Mouse (Mus musculus) testis, postnatal 14 days (tissue): ENCODE results near the gene Mrgprg.

Experiments used
- DNase-seq: peaks from one replicate; pipeline ENCODE4 v3.0.0; 2021; ENCODE audit warnings: low spot score

The Mrgprg gene

GRCm38 (mm10) chr7:143755357-143756124, 11.3 kb downstream of the Mrgprg start:
- peak; percentile 76 for DNase-seq

- DNase-seq: no peak
Measured at GRCm38 (mm10) chr7:143753990-143754715, 12.6 kb downstream of the Mrgprg start.

- no peak for DNase-seq
Measured at GRCm38 (mm10) chr7:143752606-143753005, 14.2 kb downstream of the Mrgprg start.

GRCm38 (mm10) chr7:143752056-143752455, 14.7 kb downstream of the Mrgprg start:
- no peak for DNase-seq

- no peak for DNase-seq
Measured at GRCm38 (mm10) chr7:143751380-143751779, 15.4 kb downstream of the Mrgprg start.

GRCm38 (mm10) chr7:143749045-143749444, 17.7 kb downstream of the Mrgprg start:
- no peak for DNase-seq

- DNase-seq: peak; percentile 73
Measured at GRCm38 (mm10) chr7:143748041-143748868, 18.5 kb downstream of the Mrgprg start.

GRCm38 (mm10) chr7:143740653-143741052, 26.1 kb downstream of the Mrgprg start:
- DNase-seq: no peak

- peak; percentile 62 for DNase-seq
Measured at GRCm38 (mm10) chr7:143739511-143740461, 27.0 kb downstream of the Mrgprg start.

- no peak for DNase-seq
Measured at GRCm38 (mm10) chr7:143738601-143739006, 28.2 kb downstream of the Mrgprg start.

- DNase-seq: no peak
Measured at GRCm38 (mm10) chr7:143738194-143738593, 28.6 kb downstream of the Mrgprg start.

- no peak for DNase-seq
Measured at GRCm38 (mm10) chr7:143733746-143734145, 33.0 kb downstream of the Mrgprg start.

- no peak for DNase-seq
Measured at GRCm38 (mm10) chr7:143729886-143730285, 36.9 kb downstream of the Mrgprg start.

- no peak for DNase-seq
Measured at GRCm38 (mm10) chr7:143726396-143726795, 40.4 kb downstream of the Mrgprg start.

- DNase-seq: no peak
Measured at GRCm38 (mm10) chr7:143723841-143724240, 43.0 kb downstream of the Mrgprg start.

GRCm38 (mm10) chr7:143722646-143723045, 44.1 kb downstream of the Mrgprg start:
- no peak for DNase-seq

GRCm38 (mm10) chr7:143717811-143718210, 49.0 kb downstream of the Mrgprg start:
- DNase-seq: no peak
